Mouse (Mus musculus) olfactory bulb, adult 2 months (tissue): ENCODE measurements at regions not wholly inside any gene's neighbourhood (a gene's known extent, or its start where the extent isn't known, plus 50 kb on each side); places are given as distances from the start of the nearest gene placed in this dataset.

Source experiments
- CTCF ChIP-seq: fragments of 200-500 bp; IDR thresholded peaks from 2 replicates; pipeline ENCODE4 v1.5.1; 2012; ENCODE audit warnings: low read depth, mild to moderate bottlenecking, low read length, moderate library complexity; ENCODE audit not compliant: insufficient read depth
- POLR2A ChIP-seq: fragments of 200-500 bp; IDR thresholded peaks from 2 replicates; pipeline ENCODE4 v1.6.1; 2012; ENCODE audit warnings: mild to moderate bottlenecking, low read depth, low read length, moderate library complexity; ENCODE audit not compliant: insufficient read depth

DNA sequence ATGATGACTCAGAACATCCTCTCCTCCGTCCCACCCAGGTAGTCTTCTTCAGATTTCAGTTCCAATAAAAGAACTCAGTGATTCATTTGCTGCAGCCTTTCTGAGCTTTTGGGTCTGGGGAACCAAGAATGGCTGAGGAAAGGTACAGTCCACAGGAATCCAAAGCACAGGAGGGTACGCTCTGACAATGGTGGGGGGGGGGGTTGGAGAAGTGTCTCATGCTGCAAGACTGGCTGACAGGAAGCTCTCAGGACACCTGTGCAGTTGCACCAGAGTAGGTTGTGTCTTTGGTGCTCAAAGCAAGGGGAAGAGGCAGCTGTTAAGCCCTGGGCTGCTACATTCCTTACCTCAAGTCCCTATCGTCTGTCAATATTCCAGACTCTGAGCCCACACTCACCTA is 192.7 kb upstream of the Bcl6 start:
- no peak for TF ChIP-seq CTCF
- no peak for TF ChIP-seq POLR2A
